Mouse (Mus musculus) frontal cortex, adult (tissue): ENCODE measurements around the gene Ggps1.
"Not testable (repeated sequence)": the region's sequence is repeated elsewhere in the genome, so short reads cannot be mapped to it uniquely, and the experiment has no call there.

Experiments used
- ATAC-seq: cut with Nextera tagmentation; 2 replicates; pipeline ENCODE4 v1.9.2; 2017; ENCODE audit warnings: mild to moderate bottlenecking, moderate library complexity, mixed read lengths; ENCODE audit not compliant: low TSS enrichment

Gene Ggps1

DNA sequence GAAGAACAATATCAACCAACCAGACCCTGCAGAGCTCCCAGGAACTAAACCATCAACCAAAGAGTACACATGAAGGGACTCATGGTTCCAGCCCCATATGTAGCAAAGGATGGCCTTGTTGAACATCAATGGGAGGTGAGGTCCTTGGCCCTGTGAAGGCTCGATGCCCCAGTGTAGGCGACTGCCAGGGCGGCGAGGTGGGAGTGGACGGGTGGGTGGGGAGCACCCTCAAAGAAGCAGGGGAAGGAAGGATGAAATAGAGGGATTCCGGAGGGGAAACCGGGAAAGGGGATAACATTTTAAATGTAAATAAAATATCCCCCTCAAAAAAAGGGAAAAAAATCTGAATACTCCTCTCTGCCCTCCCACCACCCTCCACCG is 24.4 kb downstream of the Ggps1 start:
- ATAC-seq = no peak

- no peak for ATAC-seq
These were observed 27.2 kb downstream of the Ggps1 start for GRCm38 (mm10) chr13:14035875-14036630.

GRCm38 (mm10) chr13:14035352-14035751 is 27.9 kb downstream of the Ggps1 start:
- ATAC-seq = not testable (repeated sequence)

DNA sequence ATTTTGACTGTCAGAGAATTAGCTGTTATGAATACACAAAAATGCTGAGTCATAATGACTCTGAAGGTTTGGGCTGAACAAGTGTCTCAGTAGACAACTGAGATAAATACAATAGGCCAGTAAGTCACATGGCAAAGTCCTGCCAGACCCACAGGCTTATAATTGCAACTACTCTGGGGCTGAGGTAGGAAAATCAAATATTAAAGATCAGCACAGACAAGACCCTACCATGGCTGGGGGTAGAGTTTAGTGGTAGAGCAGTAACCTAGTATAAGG is 29.3 kb downstream of the Ggps1 start:
- no peak for ATAC-seq

- no peak for ATAC-seq
These were observed 29.8 kb downstream of the Ggps1 start for GRCm38 (mm10) chr13:14033309-14034072.

- ATAC-seq = no peak
These were observed 37.0 kb downstream of the Ggps1 start for GRCm38 (mm10) chr13:14026154-14026820.

- no peak for ATAC-seq
These were observed 37.7 kb downstream of the Ggps1 start for GRCm38 (mm10) chr13:14025554-14025953.

DNA sequence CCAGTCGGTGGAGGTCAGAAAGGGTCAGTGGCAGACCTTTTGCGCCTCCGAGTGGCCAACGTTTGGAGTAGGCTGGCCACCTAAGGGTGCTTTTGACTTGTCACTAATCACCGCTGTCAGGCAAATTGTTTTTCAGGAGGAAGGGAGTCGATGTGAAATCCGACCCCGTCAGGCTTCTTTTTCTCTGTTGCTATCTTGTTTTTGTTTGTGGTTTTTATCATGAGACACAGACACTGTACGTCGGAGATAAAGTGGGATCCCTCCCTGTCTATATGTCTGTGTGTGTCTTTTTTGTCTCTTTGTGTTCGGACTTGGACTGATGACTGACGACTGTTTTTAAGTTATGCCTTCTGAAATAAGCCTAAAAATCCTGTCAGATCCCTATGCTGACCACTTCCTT is 41.9 kb downstream of the Ggps1 start:
- ATAC-seq = not testable (repeated sequence)

- no peak for ATAC-seq
These were observed 44.4 kb downstream of the Ggps1 start for GRCm38 (mm10) chr13:14018852-14019251.

GRCm38 (mm10) chr13:14018283-14018682 is 45.0 kb downstream of the Ggps1 start:
- no peak for ATAC-seq

GRCm38 (mm10) chr13:14015609-14016008 is 47.7 kb downstream of the Ggps1 start:
- no peak for ATAC-seq

- no peak for ATAC-seq
These were observed 48.7 kb downstream of the Ggps1 start for GRCm38 (mm10) chr13:14014540-14014939.

GRCm38 (mm10) chr13:14014001-14014400 is 49.3 kb downstream of the Ggps1 start:
- no peak for ATAC-seq

- no peak for ATAC-seq
These were observed 51.8 kb downstream of the Ggps1 start for GRCm38 (mm10) chr13:14011454-14011995.

- peak; percentile 72 for ATAC-seq
These were observed 57.2 kb downstream of the Ggps1 start for GRCm38 (mm10) chr13:14006056-14006455.

- no peak for ATAC-seq
These were observed 58.3 kb downstream of the Ggps1 start for GRCm38 (mm10) chr13:14004999-14005398.

DNA sequence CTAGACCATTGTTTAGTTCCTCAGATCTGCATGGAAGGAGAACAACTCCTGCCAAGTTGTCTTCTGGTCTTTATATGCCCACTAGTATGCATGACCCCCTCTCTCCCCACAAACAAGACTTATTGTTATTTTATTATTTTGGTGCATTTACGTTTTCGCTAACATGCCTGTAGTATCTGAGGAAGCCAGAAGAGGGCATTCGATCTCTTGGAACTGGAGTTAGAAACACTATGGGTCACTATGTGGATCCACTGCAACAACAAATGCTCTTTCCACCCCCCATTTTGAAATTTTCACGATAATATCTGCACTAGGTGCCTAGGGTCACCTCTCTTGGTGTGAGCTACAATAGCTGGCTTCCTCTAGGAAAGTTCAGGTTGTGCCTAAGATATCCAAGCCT is 59.2 kb downstream of the Ggps1 start:
- no peak for ATAC-seq

- no peak for ATAC-seq
These were observed 60.6 kb downstream of the Ggps1 start for GRCm38 (mm10) chr13:14002706-14003105.
